Mouse (Mus musculus): ENCODE results near the gene Csf1. TPM values are rescaled to one million over a fixed set of nuclear protein-coding genes. Genes with fewer than 3 reads are reported as not detected.
"Not testable (repeated sequence)": the region's sequence is repeated elsewhere in the genome, so short reads cannot be mapped to it uniquely, and the experiment has no call there.

Csf1 gene
- polyA plus RNA-seq, 1 experiment from 2014 or later, result 10.4 TPM

- Histone ChIP-seq H3K4me1 (peaks cover 56% of the 10 kb centered on the region), H3K27me3 (ENCODE audit: insufficient read depth, poor library complexity, severe bottlenecking) (no peaks in the 10 kb centered on the region), H3K36me3 (peaks cover 24% of the 10 kb centered on the region), H3K27ac (peak overlapping the region; percentile 82), H3K4me3 (0 out of 2 replicates have a peak overlapping the region, but pooled peaks have one; percentile 5), H3K9me3 (no peaks in the 10 kb centered on the region)
- DNase-seq (ENCODE audit: low spot score), result peak; percentile 92
- 8% methylated on average over 6 of the region's 6 CpGs for WGBS
Observed at GRCm38 (mm10) chr3:107740578-107741207, 19.6 kb downstream of the Csf1 start.

- peaks cover 56% of the 10 kb centered on the region for H3K4me1 ChIP-seq
- no peak overlapping the region for H3K4me3 ChIP-seq
- H3K27me3 ChIP-seq (ENCODE audit: insufficient read depth, poor library complexity, severe bottlenecking), result no peaks in the 10 kb centered on the region
- no peaks in the 10 kb centered on the region for H3K9me3 ChIP-seq
- WGBS, result 66% methylated on average over 2 of the region's 2 CpGs
- peak; percentile 58 for DNase-seq (ENCODE audit: low spot score)
- peaks cover 17% of the 10 kb centered on the region; the same call in 1 of the 2 replicates for H3K36me3 ChIP-seq
- H3K27ac ChIP-seq, result peak overlapping the region; percentile 82
Observed at GRCm38 (mm10) chr3:107739966-107740365, 20.3 kb downstream of the Csf1 start.

- Histone ChIP-seq H3K27me3 (ENCODE audit: insufficient read depth, poor library complexity, severe bottlenecking) (no peaks in the 10 kb centered on the region), H3K4me3 (no peak overlapping the region), H3K27ac (peak overlapping the region; percentile 82), H3K9me3 (no peaks in the 10 kb centered on the region), H3K4me1 (peaks cover 56% of the 10 kb centered on the region), H3K36me3 (peaks cover 14% of the 10 kb centered on the region; the same call in 1 of the 2 replicates)
- DNase-seq (ENCODE audit: low spot score), result peak; percentile 66
- 74% methylated on average over 3 of the region's 3 CpGs for WGBS
Observed at GRCm38 (mm10) chr3:107739456-107739855, 20.8 kb downstream of the Csf1 start.

GRCm38 (mm10) chr3:107738620-107739019 lies 21.6 kb downstream of the Csf1 start:
- Histone ChIP-seq H3K27ac (no peak overlapping the region), H3K9me3 (no peaks in the 10 kb centered on the region), H3K27me3 (ENCODE audit: insufficient read depth, poor library complexity, severe bottlenecking) (no peaks in the 10 kb centered on the region), H3K4me1 (peaks cover 50% of the 10 kb centered on the region), H3K4me3 (no peak overlapping the region), H3K36me3 (peaks cover 13% of the 10 kb centered on the region; the same call in 1 of the 2 replicates)
- 88% methylated on average over 1 of the region's 1 CpGs for WGBS
- peak; percentile 52 for DNase-seq (ENCODE audit: low spot score)

GRCm38 (mm10) chr3:107737609-107738190 lies 22.6 kb downstream of the Csf1 start:
- no peak for DNase-seq (ENCODE audit: low spot score)
- Histone ChIP-seq H3K27ac (0 out of 2 replicates have a peak overlapping the region, but pooled peaks have one; percentile 11), H3K4me3 (no peak overlapping the region), H3K4me1 (peaks cover 41% of the 10 kb centered on the region), H3K27me3 (ENCODE audit: insufficient read depth, poor library complexity, severe bottlenecking) (no peaks in the 10 kb centered on the region), H3K36me3 (peaks cover 8% of the 10 kb centered on the region; the same call in 1 of the 2 replicates), H3K9me3 (no peaks in the 10 kb centered on the region)
- WGBS, result 76% methylated on average over 1 of the region's 1 CpGs

GRCm38 (mm10) chr3:107735620-107736019 lies 24.6 kb downstream of the Csf1 start:
- peaks cover 20% of the 10 kb centered on the region for H3K4me1 ChIP-seq
- H3K9me3 ChIP-seq; H3K27ac ChIP-seq; H3K4me3 ChIP-seq; H3K27me3 ChIP-seq (ENCODE audit: insufficient read depth, poor library complexity, severe bottlenecking); DNase-seq (ENCODE audit: low spot score); H3K36me3 ChIP-seq: not testable (repeated sequence)
- WGBS, result 93% methylated on average over 13 of the region's 13 CpGs

GRCm38 (mm10) chr3:107733329-107733728 lies 26.9 kb downstream of the Csf1 start:
- no peaks in the 10 kb centered on the region for H3K27me3 ChIP-seq (ENCODE audit: insufficient read depth, poor library complexity, severe bottlenecking)
- no peak overlapping the region for H3K4me3 ChIP-seq
- H3K27ac ChIP-seq, result no peak overlapping the region
- H3K4me1 ChIP-seq, result 0 out of 2 replicates have a peak, but pooled peaks cover 5% of the 10 kb centered on the region
- WGBS, result 89% methylated on average over 1 of the region's 1 CpGs
- H3K9me3 ChIP-seq, result no peaks in the 10 kb centered on the region
- no peak for DNase-seq (ENCODE audit: low spot score)
- no peaks in the 10 kb centered on the region for H3K36me3 ChIP-seq

- Histone ChIP-seq H3K4me1 (no peaks in the 10 kb centered on the region), H3K4me3 (no peak overlapping the region), H3K27me3 (ENCODE audit: insufficient read depth, poor library complexity, severe bottlenecking) (no peaks in the 10 kb centered on the region), H3K9me3 (no peaks in the 10 kb centered on the region), H3K36me3 (no peaks in the 10 kb centered on the region), H3K27ac (no peak overlapping the region)
- no peak for DNase-seq (ENCODE audit: low spot score)
- WGBS, result 72% methylated on average over 2 of the region's 2 CpGs
Observed at GRCm38 (mm10) chr3:107730236-107730635, 30.0 kb downstream of the Csf1 start.

GRCm38 (mm10) chr3:107728509-107728908 lies 31.8 kb downstream of the Csf1 start:
- no peak overlapping the region for H3K4me3 ChIP-seq
- no peak overlapping the region for H3K27ac ChIP-seq
- H3K36me3 ChIP-seq, result no peaks in the 10 kb centered on the region
- DNase-seq (ENCODE audit: low spot score), result no peak
- 65% methylated on average over 1 of the region's 1 CpGs for WGBS
- H3K4me1 ChIP-seq, result no peaks in the 10 kb centered on the region
- no peaks in the 10 kb centered on the region for H3K27me3 ChIP-seq (ENCODE audit: insufficient read depth, poor library complexity, severe bottlenecking)
- no peaks in the 10 kb centered on the region for H3K9me3 ChIP-seq

- H3K9me3 ChIP-seq, result no peaks in the 10 kb centered on the region
- H3K27ac ChIP-seq, result no peak overlapping the region
- no peak for DNase-seq (ENCODE audit: low spot score)
- no peaks in the 10 kb centered on the region for H3K36me3 ChIP-seq
- WGBS, result 75% methylated on average over 1 of the region's 1 CpGs
- peaks cover 17% of the 10 kb centered on the region for H3K4me1 ChIP-seq
- H3K4me3 ChIP-seq, result no peak overlapping the region
- no peaks in the 10 kb centered on the region for H3K27me3 ChIP-seq (ENCODE audit: insufficient read depth, poor library complexity, severe bottlenecking)
Observed at GRCm38 (mm10) chr3:107715971-107716370, 44.3 kb downstream of the Csf1 start.

- no peaks in the 10 kb centered on the region for H3K9me3 ChIP-seq
- H3K4me1 ChIP-seq, result peaks cover 17% of the 10 kb centered on the region
- H3K36me3 ChIP-seq, result no peaks in the 10 kb centered on the region
- no peak overlapping the region for H3K27ac ChIP-seq
- H3K4me3 ChIP-seq, result no peak overlapping the region
- H3K27me3 ChIP-seq (ENCODE audit: insufficient read depth, poor library complexity, severe bottlenecking), result no peaks in the 10 kb centered on the region
- WGBS, result 60% methylated on average over 5 of the region's 5 CpGs
- DNase-seq (ENCODE audit: low spot score), result no peak
Observed at GRCm38 (mm10) chr3:107714276-107714933, 45.9 kb downstream of the Csf1 start.

- no peak overlapping the region for H3K27ac ChIP-seq
- H3K9me3 ChIP-seq, result no peaks in the 10 kb centered on the region
- H3K27me3 ChIP-seq (ENCODE audit: insufficient read depth, poor library complexity, severe bottlenecking), result no peaks in the 10 kb centered on the region
- WGBS, result 56% methylated on average over 3 of the region's 3 CpGs
- H3K4me3 ChIP-seq, result no peak overlapping the region
- no peaks in the 10 kb centered on the region for H3K36me3 ChIP-seq
- H3K4me1 ChIP-seq, result peaks cover 16% of the 10 kb centered on the region
- no peak for DNase-seq (ENCODE audit: low spot score)
Observed at GRCm38 (mm10) chr3:107712081-107712480, 48.2 kb downstream of the Csf1 start.

GRCm38 (mm10) chr3:107709156-107709555 lies 51.1 kb downstream of the Csf1 start:
- 74% methylated on average over 3 of the region's 3 CpGs for WGBS
- H3K27me3 ChIP-seq (ENCODE audit: insufficient read depth, poor library complexity, severe bottlenecking), result no peaks in the 10 kb centered on the region
- DNase-seq (ENCODE audit: low spot score), result no peak
- no peaks in the 10 kb centered on the region for H3K36me3 ChIP-seq
- H3K4me1 ChIP-seq, result peaks cover 13% of the 10 kb centered on the region
- H3K27ac ChIP-seq, result no peak overlapping the region
- H3K9me3 ChIP-seq, result no peaks in the 10 kb centered on the region
- no peak overlapping the region for H3K4me3 ChIP-seq

Measured in heart, embryonic 10.5 days (tissue).